Mouse (Mus musculus): Measurements from ENCODE around the gene Shpk. TPM values are rescaled to one million over a fixed set of nuclear protein-coding genes. Genes with fewer than 3 reads are reported as not detected.

Gene Shpk
- total RNA-seq (2021), result 1 to 10 TPM; 1.3 to 1.7 TPM

- DNase-seq, result peak; percentile 92 to 95
- intact Hi-C loops (cut with DNase I), result loop anchor here (2.0 kb wide), 2 partner anchors 22 to 60 kb away; partner anchors contain the start of genes Emc6, Haspin and Tax1bp3
Measured at GRCm38 (mm10) chr11:73199230-73199712, at the start of gene Shpk. Gene Shpk, plus strand, starts transcription at chr11:73199460.

DNA sequence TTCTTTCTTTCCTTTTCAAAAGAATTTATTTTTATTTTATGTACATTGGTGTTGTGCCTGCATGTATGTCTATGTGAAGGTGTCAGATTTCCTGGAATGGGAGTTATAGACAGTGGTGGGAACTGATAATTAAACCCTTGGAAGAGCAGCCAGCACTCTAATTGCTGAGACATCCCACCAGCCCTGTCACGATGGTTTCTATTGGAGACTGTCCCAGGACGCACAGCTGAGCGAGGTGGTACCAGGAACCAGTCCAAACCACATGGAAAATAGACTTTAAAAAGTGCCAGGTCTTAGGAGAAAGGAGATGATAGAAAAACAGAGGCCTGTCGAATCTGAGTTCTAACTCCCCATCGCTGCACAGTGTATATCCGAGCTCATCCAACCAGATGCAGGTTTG, 44.2 kb upstream of the Shpk start:
- DNase-seq, result no peak
- intact Hi-C loops (cut with DNase I), result no loop called here

DNA sequence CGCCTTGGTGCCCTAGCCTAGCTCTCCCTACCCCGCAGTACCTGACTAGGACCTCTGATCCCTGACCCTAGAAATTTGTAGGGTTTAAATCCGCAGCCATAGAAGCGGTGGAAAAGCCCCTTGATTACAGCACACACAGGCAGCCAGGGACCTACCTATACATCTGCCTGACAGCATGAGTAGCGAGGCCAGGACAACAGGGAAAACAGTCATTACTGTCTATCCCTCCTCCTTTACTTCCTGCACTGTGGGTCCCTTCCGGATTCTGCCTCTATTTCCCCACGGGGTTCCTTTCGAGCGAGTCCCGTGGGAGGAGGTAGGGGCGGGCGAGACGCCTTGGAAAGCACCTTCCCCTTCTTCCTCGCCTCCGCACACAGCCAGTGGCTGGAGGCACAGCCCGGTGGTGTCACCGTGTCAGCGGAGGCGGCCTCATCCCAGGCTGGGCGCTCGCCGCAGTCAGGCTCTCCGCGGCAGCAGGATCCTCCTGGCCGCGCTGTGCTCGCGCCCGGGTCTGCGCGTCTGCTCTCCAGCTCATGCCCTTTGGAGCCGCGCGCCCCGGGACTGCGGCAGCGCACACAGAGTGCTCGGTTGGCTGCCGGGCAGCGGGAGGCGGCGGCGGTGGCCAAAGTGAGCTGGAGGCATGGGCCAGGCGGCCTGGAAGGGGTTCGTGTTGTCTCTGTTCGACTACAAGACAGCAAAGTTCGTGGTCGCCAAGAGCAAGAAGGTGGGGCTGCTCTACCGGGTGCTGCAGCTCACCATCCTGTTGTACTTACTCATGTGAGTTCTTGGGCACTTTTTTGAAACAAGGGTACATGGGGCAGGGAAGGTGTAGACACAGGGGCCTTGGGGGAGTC, 39.1 kb upstream of the Shpk start, which contains the start of gene P2rx5:
Gene P2rx5, plus strand, starts transcription at position 465 of the 854 bp plus-strand sequence.
- DNase-seq, result peak; percentile 47 to 66
- intact Hi-C loops (cut with DNase I), result loop anchor here (1.0 kb wide), 1 partner anchor 22 kb away; the partner anchor contains the start of gene Haspin

GRCm38 (mm10) chr11:73160811-73161200, 38.5 kb upstream of the Shpk start:
- intact Hi-C loops (cut with DNase I), result loop anchor here (1.0 kb wide), 1 partner anchor 23 kb away; the partner anchor contains the start of gene Haspin
- DNase-seq, result peak; percentile 45 to 64

DNA sequence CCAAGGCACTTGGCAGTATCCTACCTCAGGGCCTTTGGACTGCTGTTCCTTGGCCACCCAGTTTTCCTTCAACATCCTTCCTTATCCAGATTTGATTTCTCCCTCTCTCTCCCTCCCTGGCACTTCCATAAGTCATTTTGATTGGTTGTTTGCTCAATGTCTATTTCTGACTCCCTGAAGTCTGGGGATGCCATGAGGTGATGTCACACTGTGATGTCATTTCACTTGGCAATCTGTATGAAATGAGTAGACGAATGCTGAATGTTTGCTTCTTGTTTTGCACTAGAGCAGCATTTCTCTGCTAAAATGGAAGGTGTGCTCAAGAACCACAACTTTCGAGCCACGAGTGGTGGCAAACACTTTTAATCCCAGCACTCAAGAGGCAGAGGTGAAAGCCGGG, 37.6 kb upstream of the Shpk start:
- DNase-seq, result no peak
- intact Hi-C loops (cut with DNase I), result no loop called here

GRCm38 (mm10) chr11:73162284-73162683, 37.0 kb upstream of the Shpk start:
- DNase-seq, result no peak

GRCm38 (mm10) chr11:73168071-73168470, 31.2 kb upstream of the Shpk start:
- DNase-seq, result no peak
- intact Hi-C loops (cut with DNase I), result loop anchor here (2.0 kb wide), 1 partner anchor 29 kb away; the partner anchor contains the start of gene Haspin

More at GRCm38 (mm10) chr11:73162284-73162683, 37.0 kb upstream of the Shpk start:
- intact Hi-C loops (cut with DNase I), result no loop called here

DNA sequence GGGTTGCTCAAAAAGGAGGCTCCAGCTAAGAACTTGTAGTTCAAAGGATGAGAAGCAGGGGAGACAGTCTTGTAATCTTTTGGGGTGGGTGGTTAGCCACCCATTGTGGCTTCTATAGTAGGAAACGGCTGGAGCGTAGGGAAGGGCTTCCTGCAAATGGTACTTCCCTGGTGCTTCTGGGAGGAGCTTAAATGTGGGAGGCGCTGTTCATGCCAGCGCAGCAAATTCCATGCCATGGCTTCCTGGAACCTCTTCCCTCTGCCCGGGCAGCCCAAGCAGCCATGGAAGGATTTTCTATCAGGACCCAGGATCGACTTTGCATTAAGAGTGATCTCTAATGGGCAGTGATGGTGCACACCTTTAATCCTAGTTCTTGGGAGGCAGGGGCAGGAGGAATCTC, 30.7 kb upstream of the Shpk start:
- intact Hi-C loops (cut with DNase I), result loop anchor here (2.0 kb wide), 1 partner anchor 30 kb away; the partner anchor contains the start of gene Haspin

DNA sequence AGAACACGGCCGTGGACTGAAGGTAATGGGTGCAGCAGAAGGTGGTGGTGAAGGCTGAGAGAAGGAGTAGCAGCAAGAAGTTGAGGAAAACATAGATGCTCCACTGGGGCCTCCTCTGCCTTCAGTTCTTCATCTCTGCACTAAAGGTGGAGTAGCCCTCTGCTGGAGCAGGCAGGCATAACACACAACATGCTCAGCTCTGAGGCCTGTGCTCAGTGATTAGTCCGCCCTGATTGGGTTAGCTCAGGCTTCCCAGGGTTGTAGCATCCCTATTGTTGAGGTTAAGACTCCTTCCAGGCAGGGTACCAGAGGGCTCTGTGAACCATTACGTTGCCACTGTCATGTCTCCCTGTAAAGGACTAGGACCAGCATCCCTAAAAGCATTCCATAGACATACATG, 30.0 kb upstream of the Shpk start:
- DNase-seq, result peak; percentile 51 to 58
- intact Hi-C loops (cut with DNase I), result loop anchor here (2.0 kb wide), 1 partner anchor 30 kb away; the partner anchor contains the start of gene Haspin

More for the DNA sequence above, 30.7 kb upstream of the Shpk start:
- DNase-seq, result no peak

DNA sequence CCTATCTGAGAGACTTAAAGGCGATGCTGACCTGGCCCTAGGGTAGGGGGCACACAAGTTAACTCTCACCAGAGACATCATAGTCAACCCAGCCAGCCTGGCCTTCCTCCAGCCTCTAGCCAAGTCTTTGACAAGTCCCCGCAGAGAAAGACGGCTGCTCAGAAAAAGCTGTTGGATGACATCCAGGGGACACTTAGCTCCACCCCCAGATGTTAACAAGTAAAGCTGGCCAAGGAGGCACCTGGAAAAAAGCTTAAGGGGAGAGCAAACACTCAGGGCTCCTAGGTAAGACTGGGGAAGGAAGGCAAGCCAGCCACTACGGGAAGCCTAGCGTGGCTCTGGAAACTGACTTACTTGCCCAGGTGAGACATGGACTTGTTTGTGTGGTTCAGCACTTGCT, 27.1 kb upstream of the Shpk start:
- intact Hi-C loops (cut with DNase I), result no loop called here
- peak; percentile 52 to 65 for DNase-seq

DNA sequence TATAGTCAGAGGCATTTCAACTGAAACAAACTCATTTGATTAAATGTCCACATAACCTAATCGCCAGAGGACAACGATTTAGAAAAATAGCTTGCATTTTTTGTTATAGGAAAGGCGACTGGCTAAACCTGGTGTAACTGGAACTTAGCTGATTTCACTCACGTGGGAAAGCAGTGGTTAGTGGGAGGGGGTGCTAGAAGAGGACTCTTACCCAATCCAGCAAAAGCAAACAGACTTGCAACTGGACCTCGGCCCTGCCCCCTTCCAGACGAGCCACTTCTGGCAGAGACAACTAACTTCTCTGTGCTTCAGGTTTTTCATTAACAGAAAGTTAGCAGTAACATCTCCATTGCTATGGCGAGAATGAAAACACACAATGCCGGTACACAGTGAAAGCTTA, 23.6 kb upstream of the Shpk start:
- intact Hi-C loops (cut with DNase I), result loop anchor here (2.0 kb wide), 1 partner anchor 23 kb away; the partner anchor contains the start of genes Ctns and Shpk
- no peak for DNase-seq

GRCm38 (mm10) chr11:73176186-73176585, 23.1 kb upstream of the Shpk start:
- intact Hi-C loops (cut with DNase I), result loop anchor here (2.0 kb wide), 1 partner anchor 23 kb away; the partner anchor contains the start of genes Ctns and Shpk
- DNase-seq, result no peak

DNA sequence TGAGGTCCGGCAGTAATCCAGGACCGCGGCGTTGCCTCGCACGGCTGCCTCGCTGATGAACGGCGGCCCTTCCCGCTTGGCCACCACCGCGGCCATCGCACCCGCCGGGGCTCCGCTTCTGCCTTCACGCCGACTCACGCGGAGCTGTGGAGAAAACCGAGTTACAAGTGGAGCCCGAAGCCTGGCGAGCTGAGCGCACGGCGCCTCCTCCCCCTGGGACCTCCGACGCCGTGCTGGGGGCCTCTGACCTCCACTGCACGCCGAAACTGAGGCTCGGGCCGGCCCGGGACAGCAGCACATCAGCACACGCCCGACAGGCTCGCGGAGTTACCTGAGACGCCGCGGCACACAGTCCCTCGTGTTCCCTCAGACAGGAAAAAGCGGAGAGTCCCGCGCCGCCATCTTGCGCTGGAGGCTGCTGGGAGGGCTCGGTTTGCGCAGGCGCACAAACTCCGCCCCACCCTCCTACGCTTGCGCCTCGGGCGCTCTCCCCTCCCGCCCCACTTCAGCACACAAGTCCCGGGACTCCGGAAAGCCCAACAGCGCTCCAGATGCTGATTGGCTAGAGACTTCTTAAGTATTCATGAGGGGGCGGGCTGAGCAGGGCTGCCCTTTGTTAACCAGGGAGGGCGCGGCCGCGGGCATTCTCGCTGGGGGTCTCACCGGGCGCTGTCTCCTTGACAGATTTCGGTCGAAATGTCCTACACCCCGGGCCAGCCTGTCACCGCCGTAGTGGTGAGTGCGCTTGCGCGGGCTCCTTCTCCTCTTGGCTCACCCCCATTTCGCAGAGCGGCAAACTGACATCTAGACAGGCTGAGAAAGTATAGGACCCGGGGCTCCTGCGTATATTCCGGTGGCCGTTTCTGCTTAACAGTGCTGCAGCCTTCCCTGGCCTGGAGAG, 22.4 kb upstream of the Shpk start, which contains the start of the genes Emc6 and Tax1bp3:
Gene Emc6, minus strand, starts transcription at position 430 of the 901 bp plus-strand sequence.
Gene Tax1bp3, plus strand, starts transcription at position 476 of the 901 bp plus-strand sequence.
- intact Hi-C loops (cut with DNase I), result loop anchor here (2.0 kb wide), 1 partner anchor 22 kb away; the partner anchor contains the start of genes Ctns and Shpk

GRCm38 (mm10) chr11:73177509-73177875, 21.8 kb upstream of the Shpk start:
- intact Hi-C loops (cut with DNase I), result loop anchor here (2.0 kb wide), 1 partner anchor 21 kb away; the partner anchor contains the start of genes Ctns and Shpk
- peak; percentile 80 to 85 for DNase-seq

More for the DNA sequence above, 22.4 kb upstream of the Shpk start, which contains the start of the genes Emc6 and Tax1bp3:
- peak; percentile 95 to 96 for DNase-seq

- intact Hi-C loops (cut with DNase I), result loop anchor here (2.0 kb wide), 1 partner anchor 21 kb away; the partner anchor contains the start of genes Ctns and Shpk
- no peak for DNase-seq
Measured at GRCm38 (mm10) chr11:73177895-73178294, 21.4 kb upstream of the Shpk start.

GRCm38 (mm10) chr11:73185872-73186615, 13.2 kb upstream of the Shpk start:
- no peak for DNase-seq
- intact Hi-C loops (cut with DNase I), result no loop called here

DNA sequence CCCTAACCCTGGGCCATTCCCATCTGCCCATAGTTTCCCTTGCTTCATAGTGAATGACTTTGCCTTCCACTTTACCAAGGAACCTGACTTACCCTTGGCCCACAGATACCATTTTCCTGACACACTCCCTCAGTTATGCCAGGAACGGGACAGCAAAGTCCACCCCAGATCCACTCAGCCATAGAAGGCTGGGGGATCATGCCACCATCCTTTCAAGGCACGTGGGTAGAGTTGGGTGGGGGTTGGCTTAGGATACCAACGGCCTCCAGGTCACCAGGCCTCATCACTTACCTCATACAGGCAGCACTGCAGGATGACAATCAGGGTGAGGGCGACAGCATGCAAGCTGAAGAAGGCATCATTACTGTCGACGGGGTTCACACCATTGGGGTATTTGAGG, 12.0 kb upstream of the Shpk start:
- no peak for DNase-seq
- intact Hi-C loops (cut with DNase I), result no loop called here

DNA sequence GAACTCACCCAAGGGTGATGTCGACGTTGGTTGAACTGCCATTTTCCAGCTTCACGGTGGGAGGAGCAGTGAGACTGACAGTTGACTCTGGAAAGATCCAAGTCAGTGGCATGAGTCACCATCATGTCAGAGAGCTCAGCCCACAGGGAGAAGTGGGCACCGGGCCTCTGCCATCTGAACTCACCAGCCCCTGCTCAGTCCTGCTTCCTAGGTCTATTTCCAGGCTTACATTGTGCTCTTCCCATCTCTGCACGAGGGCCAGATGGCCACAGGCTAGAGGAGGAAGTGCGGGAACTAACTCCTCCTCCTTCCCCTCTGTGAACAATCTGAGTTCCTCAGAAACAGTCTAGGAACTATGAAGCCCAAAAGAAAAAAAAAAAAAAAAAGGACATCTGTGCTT, 6.2 kb upstream of the Shpk start:
- intact Hi-C loops (cut with DNase I), result no loop called here

DNA sequence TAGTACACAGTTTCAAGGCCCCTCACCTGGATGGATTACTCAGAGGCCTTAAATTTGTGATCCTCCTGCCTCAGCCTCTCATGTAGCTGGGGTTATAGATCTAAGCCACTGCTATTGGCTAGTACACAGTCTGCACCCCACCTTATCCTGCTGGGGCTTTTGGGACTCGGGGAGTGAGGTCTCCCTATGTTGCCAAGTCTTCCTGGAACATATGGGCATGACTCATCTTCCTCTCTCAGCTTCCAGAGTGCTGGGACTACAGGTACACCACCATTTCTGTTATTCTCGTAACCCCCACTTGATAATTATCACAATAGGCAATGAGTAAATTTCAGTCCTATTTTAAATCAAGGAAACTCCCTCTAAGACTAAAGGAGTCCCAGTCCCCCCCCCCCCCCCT, 4.8 kb upstream of the Shpk start:
- intact Hi-C loops (cut with DNase I), result no loop called here
- DNase-seq, result no peak

More for the DNA sequence above, 6.2 kb upstream of the Shpk start:
- no peak for DNase-seq

Data from heart, postnatal 36 days (tissue).